Mouse (Mus musculus): ENCODE results near the gene Bcl2l12. TPM values are rescaled to one million over a fixed set of nuclear protein-coding genes. Genes with fewer than 3 reads are reported as not detected.

Bcl2l12 gene
- total RNA-seq, 1 experiment from 2014 or later, result 7.7 TPM

Other genes with a start within 250 kb of the Bcl2l12 start
- 0.75 to 2.0 TPM (median 1.0 TPM) in 3 replicates for gene Zfp473, start 247.7 kb downstream of the Bcl2l12 start, total RNA-seq (2017)
- gene Nup62, start 182.6 kb downstream of the Bcl2l12 start, total RNA-seq (2017), result 34.3 to 35.3 TPM (median 35.2 TPM) in 3 replicates
- gene Il4i1, start 182.3 kb downstream of the Bcl2l12 start, total RNA-seq (2017), result 1.1 to 5.2 TPM (median 3.7 TPM) in 3 replicates
- 1.1 to 2.8 TPM (median 2.8 TPM) in 3 replicates for gene Atf5, start 182.1 kb downstream of the Bcl2l12 start, total RNA-seq (2017)
- 11.6 to 33.0 TPM (median 13.0 TPM) in 3 replicates for gene Akt1s1, start 149.7 kb downstream of the Bcl2l12 start, total RNA-seq (2017)
- gene Tbc1d17, start 149.6 kb downstream of the Bcl2l12 start, total RNA-seq (2017), result 33.8 to 69.8 TPM (median 57.7 TPM) in 3 replicates
- 68.9 to 89.5 TPM (median 71.5 TPM) in 3 replicates for gene Pnkp, start 141.6 kb downstream of the Bcl2l12 start, total RNA-seq (2017)
- gene Ptov1, start 128.9 kb downstream of the Bcl2l12 start, total RNA-seq (2017), result 7.2 to 11.9 TPM (median 7.4 TPM) in 3 replicates
- gene Med25, start 106.0 kb downstream of the Bcl2l12 start, total RNA-seq (2017), result 8.2 to 15.1 TPM (median 8.9 TPM) in 3 replicates
- gene Fuz, start 102.6 kb downstream of the Bcl2l12 start, total RNA-seq (2017), result 10.8 to 19.1 TPM (median 16.1 TPM) in 3 replicates
- gene Ap2a1, start 69.2 kb downstream of the Bcl2l12 start, total RNA-seq (2017), result 10.3 to 21.7 TPM (median 21.0 TPM) in 3 replicates
- gene Tsks, start 55.5 kb downstream of the Bcl2l12 start, total RNA-seq (2017), result not detected in 3 replicates
- gene Cpt1c, start 23.9 kb downstream of the Bcl2l12 start, total RNA-seq (2017), result not detected in 3 replicates
- gene Prmt1, start 12.1 kb downstream of the Bcl2l12 start, total RNA-seq (2017), result 57.2 to 80.2 TPM (median 58.1 TPM) in 3 replicates
- gene Irf3, start 1.1 kb downstream of the Bcl2l12 start, total RNA-seq (2017), result 83.1 to 122 TPM (median 104 TPM) in 3 replicates
- gene Scaf1, start 17.7 kb upstream of the Bcl2l12 start, total RNA-seq (2017), result 15.3 to 21.1 TPM (median 16.7 TPM) in 3 replicates
- gene Rras, start 19.2 kb upstream of the Bcl2l12 start, total RNA-seq (2017), result 43.0 to 51.7 TPM (median 49.7 TPM) in 3 replicates
- 1.6 to 5.0 TPM (median 2.0 TPM) in 3 replicates for gene Prr12, start 54.2 kb upstream of the Bcl2l12 start, total RNA-seq (2017)
- gene Nosip, start 63.7 kb upstream of the Bcl2l12 start, total RNA-seq (2017), result 45.8 to 57.3 TPM (median 52.8 TPM) in 3 replicates
- 1.5 to 12.8 TPM (median 3.7 TPM) in 3 replicates for gene Prrg2, start 64.0 kb upstream of the Bcl2l12 start, total RNA-seq (2017)
- 6.2 to 20.1 TPM (median 15.3 TPM) in 3 replicates for gene Rcn3, start 93.5 kb upstream of the Bcl2l12 start, total RNA-seq (2017)
- 74.9 to 100 TPM (median 91.0 TPM) in 3 replicates for gene Fcgrt, start 105.1 kb upstream of the Bcl2l12 start, total RNA-seq (2017)
- 1,164 to 1,516 TPM (median 1,507 TPM) in 3 replicates for gene Rps11, start 125.7 kb upstream of the Bcl2l12 start, total RNA-seq (2017)
- gene Rpl13a, start 130.0 kb upstream of the Bcl2l12 start, total RNA-seq (2017), result 2,771 to 4,251 TPM (median 4,236 TPM) in 3 replicates
- gene Gm45713, start 137.5 kb upstream of the Bcl2l12 start, total RNA-seq (2017), result 1.5 TPM in 1 of 3 replicates, not detected in the others
- gene Flt3l, start 137.7 kb upstream of the Bcl2l12 start, total RNA-seq (2017), result 35.3 to 62.4 TPM (median 36.7 TPM) in 3 replicates
- gene Pih1d1, start 155.6 kb upstream of the Bcl2l12 start, total RNA-seq (2017), result 23.4 to 37.8 TPM (median 26.8 TPM) in 3 replicates
- 28.6 to 46.8 TPM (median 34.2 TPM) in 3 replicates for gene Aldh16a1, start 155.9 kb upstream of the Bcl2l12 start, total RNA-seq (2017)
- gene Slc17a7, start 165.2 kb upstream of the Bcl2l12 start, total RNA-seq (2017), result not detected in 3 replicates
- gene Gfy, start 180.9 kb upstream of the Bcl2l12 start, total RNA-seq (2017), result not detected in 3 replicates
- gene Pth2, start 182.3 kb upstream of the Bcl2l12 start, total RNA-seq (2017), result not detected in 3 replicates
- gene Ccdc155, start 206.2 kb upstream of the Bcl2l12 start, total RNA-seq (2017), result 0.75 TPM in 1 of 3 replicates, not detected in the others
- gene Dkkl1, start 213.4 kb upstream of the Bcl2l12 start, total RNA-seq (2017), result 4.7 to 8.7 TPM (median 6.1 TPM) in 3 replicates
- gene Tead2, start 217.0 kb upstream of the Bcl2l12 start, total RNA-seq (2017), result 0.48 to 2.5 TPM (median 0.64 TPM) in 3 replicates
- gene Cd37, start 240.4 kb upstream of the Bcl2l12 start, total RNA-seq (2017), result 112 to 185 TPM (median 125 TPM) in 3 replicates
- 0.64 TPM in 1 of 3 replicates, not detected in the others for gene Slc6a16, start 242.4 kb upstream of the Bcl2l12 start, total RNA-seq (2017)

All from monocyte, adult 5-6 weeks (primary cell).